Mouse (Mus musculus) intestine, embryonic 14.5 days (tissue): ENCODE measurements around the gene Usp44. TPM values are rescaled to one million over a fixed set of nuclear protein-coding genes. Genes with fewer than 3 reads are reported as not detected.
"Not testable (repeated sequence)": the region's sequence is repeated elsewhere in the genome, so short reads cannot be mapped to it uniquely, and the experiment has no call there.

ENCODE experiments used
- ATAC-seq: fragments of 200-750 bp; cut with Nextera tagmentation; replicated peaks from 2 replicates; pipeline ENCODE4 v1.8.0; 2017; ENCODE audit warnings: low read depth, moderate number of reproducible peaks, moderate TSS enrichment, moderate library complexity; ENCODE audit not compliant: low FRiP score, low TSS enrichment
- DNase-seq: peaks from one replicate; pipeline ENCODE4 v3.0.0-alpha.2; 2018; ENCODE audit warnings: low spot score
- H3K27ac ChIP-seq: fragments of 300-500 bp; sonication (generic); 2 replicates; pipeline ENCODE4 v1.5.1; 2014; ENCODE audit warnings: low read depth, mild to moderate bottlenecking, control low read depth
- H3K27me3 ChIP-seq: fragments of 300-500 bp; sonication (generic); replicated peaks from 2 replicates; pipeline ENCODE4 v1.6.1; 2014; ENCODE audit warnings: low read length, control low read depth; ENCODE audit not compliant: control insufficient read depth, insufficient read depth
- H3K36me3 ChIP-seq: fragments of 300-500 bp; sonication (generic); 2 replicates; pipeline ENCODE4 v1.6.1; 2014; ENCODE audit warnings: low read length, control low read depth; ENCODE audit not compliant: control insufficient read depth, insufficient read depth
- H3K4me1 ChIP-seq: fragments of 300-500 bp; sonication (generic); replicated peaks from 2 replicates; pipeline ENCODE4 v1.6.1; 2014; ENCODE audit warnings: low read length, control low read depth, mixed read lengths; ENCODE audit not compliant: control insufficient read depth, insufficient read depth
- H3K4me2 ChIP-seq: fragments of 300-500 bp; sonication (generic); 2 replicates; pipeline ENCODE4 v1.6.1; 2014; ENCODE audit warnings: low read length
- H3K4me3 ChIP-seq: fragments of 300-500 bp; sonication (generic); 2 replicates; pipeline ENCODE4 v1.5.1; 2014; ENCODE audit warnings: low read depth, low read length, control low read depth, mixed read lengths
- H3K9ac ChIP-seq: fragments of 300-500 bp; sonication (generic); 2 replicates; pipeline ENCODE4 v1.6.1; 2014; ENCODE audit warnings: mild to moderate bottlenecking, low read length
- H3K9me3 ChIP-seq: fragments of 300-500 bp; sonication (generic); 2 replicates; pipeline ENCODE4 v1.6.1; 2016; ENCODE audit warnings: low read length, control low read depth; ENCODE audit not compliant: control insufficient read depth
- WGBS: fragments of 180-500 bp; shearing (Covaris S2); extraction: QIAGEN DNeasy Blood & Tissue Kit; methylation state at CpG from one replicate; pipeline ENCODE4 v1.1.7; 2014; 5-methylcytosine and 5-hydroxymethylcytosine counted together
- polyA plus RNA-seq: library from polyadenylated mRNA; unstranded; fragments of >200 nt; fragmentation: Nextera tagmentation; extraction: Ambion mirVana; gene quantifications from 2 replicates; pipeline ENCODE4 v1.2.1, GENCODE M21; 2014

The Usp44 gene
- polyA plus RNA-seq, 1 experiment from 2014 or later = 0.38 TPM

GRCm38 (mm10) chr10:93833699-93834393, 2.5 kb downstream of the Usp44 start:
- peaks cover 69% of the 10 kb centered on the region for H3K27me3 ChIP-seq
- peak overlapping the region; percentile 98 for H3K4me2 ChIP-seq
- H3K4me1 ChIP-seq = peaks cover 4% of the 10 kb centered on the region; the same call in 1 of the 2 replicates
- ATAC-seq = peak; percentile 89
- DNase-seq = peak; percentile 94
- WGBS = under 1% methylated on average over 70 of the region's 75 CpGs
- no peaks in the 10 kb centered on the region for H3K36me3 ChIP-seq
- no peaks in the 10 kb centered on the region for H3K9me3 ChIP-seq
- peak overlapping the region; percentile 64 for H3K4me3 ChIP-seq
- H3K27ac ChIP-seq = no peak overlapping the region
- peak overlapping the region; percentile 22; the same call in 1 of the 2 replicates for H3K9ac ChIP-seq

DNA sequence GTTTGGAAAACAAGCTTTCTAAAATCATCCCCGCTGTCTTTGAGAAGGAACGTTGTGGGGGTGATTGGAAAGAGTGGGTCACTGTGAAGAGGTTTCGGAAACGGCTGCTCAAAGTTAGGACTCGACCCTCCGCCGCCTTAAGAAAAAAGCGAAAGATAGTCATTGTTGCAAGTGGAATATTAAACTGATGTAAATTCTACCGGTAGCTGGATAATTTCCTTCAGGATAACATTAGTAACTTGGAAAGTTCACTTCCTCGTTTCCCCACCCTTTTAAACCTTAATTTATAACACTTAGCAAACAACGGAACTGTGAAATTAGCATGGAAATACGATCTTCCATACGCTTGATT, 3.0 kb downstream of the Usp44 start:
- Histone ChIP-seq H3K36me3 (no peaks in the 10 kb centered on the region), H3K4me3 (peak overlapping the region; percentile 64), H3K4me2 (peak overlapping the region; percentile 98), H3K9ac (no peak overlapping the region; the same call in 1 of the 2 replicates), H3K9me3 (no peaks in the 10 kb centered on the region), H3K27me3 (peaks cover 69% of the 10 kb centered on the region), H3K27ac (no peak overlapping the region), H3K4me1 (peaks cover 4% of the 10 kb centered on the region; the same call in 1 of the 2 replicates)
- ATAC-seq = no peak
- DNase-seq = no peak
- WGBS = 5% methylated on average over 13 of the region's 13 CpGs

GRCm38 (mm10) chr10:93835115-93835514, 3.8 kb downstream of the Usp44 start:
- H3K4me3 ChIP-seq, H3K9me3 ChIP-seq, H3K4me2 ChIP-seq, ATAC-seq, H3K4me1 ChIP-seq, H3K27ac ChIP-seq, H3K9ac ChIP-seq, H3K36me3 ChIP-seq: not testable (repeated sequence)
- WGBS = 85% methylated on average over 7 of the region's 7 CpGs
- peak; percentile 46 for DNase-seq
- H3K27me3 ChIP-seq = peaks cover 61% of the 10 kb centered on the region

DNA sequence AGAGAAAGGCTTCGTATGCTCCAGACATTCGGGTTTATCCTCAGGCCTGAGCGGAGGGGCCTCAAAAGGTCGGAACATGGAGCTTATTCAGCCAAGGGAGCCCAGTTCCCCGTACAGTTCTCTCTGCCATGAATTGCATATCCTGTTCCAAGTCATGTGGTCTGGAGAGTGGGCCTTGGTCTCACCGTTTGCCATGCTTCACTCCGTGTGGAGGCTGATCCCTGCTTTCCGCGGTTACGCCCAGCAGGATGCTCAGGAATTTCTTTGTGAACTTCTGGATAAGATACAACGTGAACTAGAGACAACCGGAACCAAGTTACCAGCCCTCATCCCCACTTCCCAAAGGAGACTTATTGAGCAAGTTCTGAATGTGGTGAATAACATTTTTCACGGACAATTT, 15.4 kb downstream of the Usp44 start:
- H3K27me3 ChIP-seq = no peaks in the 10 kb centered on the region
- H3K9me3 ChIP-seq = 0 out of 2 replicates have a peak, but pooled peaks cover 8% of the 10 kb centered on the region
- no peak overlapping the region for H3K4me3 ChIP-seq
- no peak for ATAC-seq
- no peak overlapping the region for H3K4me2 ChIP-seq
- no peaks in the 10 kb centered on the region for H3K4me1 ChIP-seq
- no peak overlapping the region for H3K27ac ChIP-seq
- no peak overlapping the region for H3K9ac ChIP-seq
- peak; percentile 39 for DNase-seq
- WGBS = 95% methylated on average over 13 of the region's 13 CpGs
- no peaks in the 10 kb centered on the region for H3K36me3 ChIP-seq

- no peak overlapping the region for H3K9ac ChIP-seq
- ATAC-seq = no peak
- H3K36me3 ChIP-seq = peaks cover 14% of the 10 kb centered on the region
- H3K4me3 ChIP-seq = no peak overlapping the region
- H3K9me3 ChIP-seq = no peaks in the 10 kb centered on the region
- H3K27ac ChIP-seq = no peak overlapping the region
- no peaks in the 10 kb centered on the region for H3K27me3 ChIP-seq
- H3K4me2 ChIP-seq = no peak overlapping the region
- H3K4me1 ChIP-seq = no peaks in the 10 kb centered on the region
- WGBS = 89% methylated on average over 9 of the region's 9 CpGs
- peak; percentile 12 for DNase-seq
Measured at GRCm38 (mm10) chr10:93855126-93855525, 23.8 kb downstream of the Usp44 start.

- 86% methylated on average over 6 of the region's 6 CpGs for WGBS
- Histone ChIP-seq H3K4me3 (no peak overlapping the region), H3K36me3 (peaks cover 24% of the 10 kb centered on the region), H3K27ac (no peak overlapping the region), H3K4me2 (no peak overlapping the region), H3K9me3 (no peaks in the 10 kb centered on the region), H3K4me1 (no peaks in the 10 kb centered on the region), H3K27me3 (no peaks in the 10 kb centered on the region), H3K9ac (no peak overlapping the region)
- ATAC-seq (no peak), DNase-seq (peak; percentile 24)
Measured at GRCm38 (mm10) chr10:93856095-93856494, 24.7 kb downstream of the Usp44 start.

DNA sequence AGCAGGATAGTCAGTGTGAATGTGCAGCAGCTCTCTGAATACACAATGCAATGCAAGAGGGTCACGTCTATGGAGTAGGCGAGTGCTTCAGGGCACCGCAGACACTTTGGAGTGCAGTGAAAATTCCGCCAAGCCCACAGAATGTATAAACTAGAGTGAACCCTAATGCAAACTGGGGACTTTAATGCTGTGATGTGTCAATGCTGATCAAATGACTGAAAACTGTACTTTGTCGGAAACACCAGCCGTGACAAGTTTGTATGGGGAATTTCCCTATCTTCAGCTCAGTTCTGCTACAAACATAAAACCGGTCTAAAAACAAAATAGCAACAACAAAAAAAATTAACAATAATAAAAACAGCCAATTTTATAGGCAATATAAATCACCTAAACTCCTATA, 37.0 kb downstream of the Usp44 start:
- no peak overlapping the region for H3K4me2 ChIP-seq
- H3K27me3 ChIP-seq = no peaks in the 10 kb centered on the region
- no peak overlapping the region for H3K4me3 ChIP-seq
- peaks cover 96% of the 10 kb centered on the region for H3K36me3 ChIP-seq
- no peak for ATAC-seq
- no peaks in the 10 kb centered on the region for H3K4me1 ChIP-seq
- no peaks in the 10 kb centered on the region for H3K9me3 ChIP-seq
- WGBS = 87% methylated on average over 7 of the region's 7 CpGs
- no peak overlapping the region for H3K27ac ChIP-seq
- H3K9ac ChIP-seq = no peak overlapping the region
- no peak for DNase-seq

DNA sequence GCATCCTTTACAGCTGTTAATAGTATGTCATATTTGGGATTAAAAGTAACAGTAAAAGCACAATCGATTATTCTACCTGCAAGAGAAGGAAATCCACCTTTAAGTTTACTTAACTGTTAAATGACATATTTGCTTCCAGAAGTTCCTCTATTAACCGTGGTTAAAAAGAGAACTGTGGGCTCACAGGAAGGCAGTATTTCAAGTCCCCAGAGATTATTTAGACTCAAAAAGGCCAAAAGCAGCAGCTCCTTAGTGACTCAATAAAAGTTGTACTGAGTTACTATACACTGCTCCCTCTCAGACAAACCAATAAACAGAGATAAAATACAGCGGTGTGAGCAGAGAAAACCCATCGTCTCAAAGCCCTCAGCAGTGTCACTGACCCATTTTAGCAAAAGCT, 37.5 kb downstream of the Usp44 start:
- no peaks in the 10 kb centered on the region for H3K4me1 ChIP-seq
- H3K36me3 ChIP-seq = peaks cover 96% of the 10 kb centered on the region
- no peaks in the 10 kb centered on the region for H3K27me3 ChIP-seq
- no peak overlapping the region for H3K27ac ChIP-seq
- no peak for ATAC-seq
- H3K4me3 ChIP-seq = no peak overlapping the region
- no peak overlapping the region for H3K4me2 ChIP-seq
- 82% methylated on average over 4 of the region's 4 CpGs for WGBS
- H3K9me3 ChIP-seq = no peaks in the 10 kb centered on the region
- no peak overlapping the region for H3K9ac ChIP-seq
- no peak for DNase-seq

DNA sequence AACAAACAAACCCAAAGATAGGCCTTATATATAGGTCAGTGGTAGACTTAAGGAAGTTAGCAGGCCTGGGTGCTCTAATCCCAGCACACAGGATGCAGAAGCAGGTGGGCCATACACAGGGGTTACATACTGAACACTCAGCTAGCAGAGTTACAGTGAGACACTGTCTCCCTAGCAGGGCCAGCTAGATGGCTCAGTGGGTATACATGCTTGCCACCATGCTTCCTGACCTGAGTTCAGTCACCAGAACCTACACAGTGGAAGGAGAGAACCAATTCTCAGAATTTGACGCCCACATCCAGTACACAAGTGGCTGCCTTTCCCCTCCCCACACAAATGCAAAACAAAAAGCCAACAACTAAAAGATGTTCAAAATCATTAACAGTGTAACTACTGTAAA, 45.4 kb downstream of the Usp44 start:
- ATAC-seq = no peak
- Histone ChIP-seq H3K36me3 (peaks cover 64% of the 10 kb centered on the region), H3K4me2 (no peak overlapping the region), H3K4me1 (no peaks in the 10 kb centered on the region), H3K9me3 (no peaks in the 10 kb centered on the region), H3K27ac (no peak overlapping the region), H3K4me3 (no peak overlapping the region), H3K27me3 (no peaks in the 10 kb centered on the region), H3K9ac (no peak overlapping the region)
- WGBS = 79% methylated on average over 1 of the region's 1 CpGs
- DNase-seq = no peak
